Mouse (Mus musculus) midbrain, embryonic 10.5 days (tissue): ENCODE results near the gene Slc2a13. TPM values are rescaled to one million over a fixed set of nuclear protein-coding genes. Genes with fewer than 3 reads are reported as not detected.

Source experiments
- DNase-seq: peaks from one replicate; pipeline ENCODE4 v3.0.0-alpha.2; 2017; ENCODE audit warnings: low spot score
- H3K27ac ChIP-seq: fragments of 300-500 bp; sonication (generic); replicated peaks from 2 replicates; pipeline ENCODE4 v1.5.1; 2016; ENCODE audit warnings: mild to moderate bottlenecking
- H3K27me3 ChIP-seq: fragments of 300-500 bp; sonication (generic); 2 replicates; pipeline ENCODE4 v1.6.1; 2016; ENCODE audit warnings: low read depth, mild to moderate bottlenecking; ENCODE audit not compliant: poor library complexity, severe bottlenecking
- H3K36me3 ChIP-seq: fragments of 300-500 bp; sonication (generic); 2 replicates; pipeline ENCODE4 v1.6.1; 2016; ENCODE audit warnings: mild to moderate bottlenecking, moderate library complexity
- H3K4me1 ChIP-seq: fragments of 300-500 bp; sonication (generic); 2 replicates; pipeline ENCODE4 v1.6.1; 2016
- H3K4me3 ChIP-seq: fragments of 300-500 bp; sonication (generic); 2 replicates; pipeline ENCODE4 v1.5.1; 2016; ENCODE audit warnings: mild to moderate bottlenecking, moderate library complexity
- H3K9me3 ChIP-seq: fragments of 300-500 bp; sonication (generic); replicated peaks from 2 replicates; pipeline ENCODE4 v1.6.1; 2016; ENCODE audit warnings: mild to moderate bottlenecking
- whole genome bisulfite sequencing: fragments of 180-500 bp; shearing (Covaris S2); methylation state at CpG from one replicate; pipeline ENCODE4 v1.1.7; 2016; 5-methylcytosine and 5-hydroxymethylcytosine counted together
- polyA plus RNA-seq: library from polyadenylated mRNA; unstranded; fragments of >200 nt; fragmentation: Nextera tagmentation; extraction: Ambion mirVana; gene quantifications from 2 replicates; pipeline ENCODE4 v1.2.1, GENCODE M21; 2016

Slc2a13 gene
- 0.59 and 0.92 TPM in 2 replicates for polyA plus RNA-seq

DNA sequence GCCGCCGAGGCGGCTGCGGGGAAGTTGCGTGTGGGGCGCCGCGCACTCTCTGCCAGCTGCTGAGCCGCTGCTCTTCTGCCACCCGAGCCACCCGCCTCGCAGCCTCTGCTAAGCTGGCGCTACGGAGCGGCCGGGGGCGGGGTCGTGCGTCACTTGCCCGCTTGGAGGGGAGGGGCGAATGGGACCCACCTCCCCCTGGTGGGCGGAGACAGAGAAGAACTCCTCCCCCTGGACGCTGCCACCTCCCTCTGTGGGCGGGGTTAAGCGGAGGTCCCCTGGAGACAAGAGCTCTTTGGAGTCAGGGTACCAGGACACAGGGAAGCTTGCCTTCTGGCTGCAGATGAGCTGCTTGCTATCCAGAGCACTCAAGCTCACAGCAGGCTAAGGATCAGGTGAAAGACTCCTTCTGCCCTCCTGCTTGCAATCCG lies at the start of gene Slc2a13:
Gene Slc2a13, minus strand, starts transcription at position 151 of the 428 bp plus-strand sequence.
- Histone ChIP-seq H3K4me3 (peak within 1 kb of the TSS; percentile 81), H3K27me3 (peaks cover 28% of the 10 kb centered on the region), H3K4me1 (peaks cover 28% of the 10 kb centered on the region), H3K9me3 (no peaks in the 10 kb centered on the region), H3K27ac (peak within 1 kb of the TSS; percentile 88), H3K36me3 (no peaks in the 10 kb centered on the region)
- peak; percentile 95 for DNase-seq
- WGBS = 2% methylated on average over 26 of the region's 26 CpGs

DNA sequence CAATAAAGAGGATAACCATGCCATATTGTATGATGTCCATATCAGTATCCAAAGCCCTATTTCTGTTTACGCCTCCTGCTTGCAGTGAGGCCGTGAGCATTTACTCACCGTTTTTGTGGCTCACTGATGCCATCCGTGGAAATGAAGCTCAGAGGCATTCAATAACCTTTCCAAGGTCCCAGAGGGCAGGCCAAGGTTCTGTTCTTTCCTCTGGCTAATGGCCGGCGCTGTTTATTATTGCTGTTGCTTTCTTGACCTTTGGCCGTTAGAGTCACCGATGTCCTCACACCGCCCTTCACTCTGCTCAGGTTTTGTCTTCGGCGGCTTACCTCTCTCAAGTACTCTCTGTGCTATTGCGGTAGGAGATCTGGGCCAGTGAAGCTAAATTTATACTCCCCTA lies 43.0 kb upstream of the Slc2a13 start:
- H3K9me3 ChIP-seq = no peaks in the 10 kb centered on the region
- no peak overlapping the region for H3K27ac ChIP-seq
- H3K4me1 ChIP-seq = no peaks in the 10 kb centered on the region
- no peak for DNase-seq
- 86% methylated on average over 12 of the region's 12 CpGs for WGBS
- H3K4me3 ChIP-seq = no peak overlapping the region
- H3K36me3 ChIP-seq = no peaks in the 10 kb centered on the region
- no peaks in the 10 kb centered on the region for H3K27me3 ChIP-seq

- no peaks in the 10 kb centered on the region for H3K36me3 ChIP-seq
- no peaks in the 10 kb centered on the region for H3K27me3 ChIP-seq
- H3K9me3 ChIP-seq = no peaks in the 10 kb centered on the region
- no peak overlapping the region for H3K4me3 ChIP-seq
- WGBS = 96% methylated on average over 4 of the region's 4 CpGs
- no peak for DNase-seq
- H3K27ac ChIP-seq = no peak overlapping the region
- no peaks in the 10 kb centered on the region for H3K4me1 ChIP-seq
Measured at GRCm38 (mm10) chr15:91615532-91615931, 42.5 kb upstream of the Slc2a13 start.

- Histone ChIP-seq H3K27ac (no peak overlapping the region), H3K4me1 (no peaks in the 10 kb centered on the region), H3K9me3 (no peaks in the 10 kb centered on the region), H3K27me3 (no peaks in the 10 kb centered on the region), H3K4me3 (no peak overlapping the region), H3K36me3 (no peaks in the 10 kb centered on the region)
- DNase-seq = no peak
- 95% methylated on average over 11 of the region's 11 CpGs for WGBS
Measured at GRCm38 (mm10) chr15:91613981-91614665, 41.1 kb upstream of the Slc2a13 start.

- Histone ChIP-seq H3K36me3 (no peaks in the 10 kb centered on the region), H3K27ac (no peak overlapping the region), H3K4me1 (no peaks in the 10 kb centered on the region), H3K9me3 (no peaks in the 10 kb centered on the region), H3K4me3 (no peak overlapping the region), H3K27me3 (no peaks in the 10 kb centered on the region)
- 33% methylated on average over 8 of the region's 8 CpGs for WGBS
- peak; percentile 45 for DNase-seq
Measured at GRCm38 (mm10) chr15:91609713-91610112, 36.7 kb upstream of the Slc2a13 start.

DNA sequence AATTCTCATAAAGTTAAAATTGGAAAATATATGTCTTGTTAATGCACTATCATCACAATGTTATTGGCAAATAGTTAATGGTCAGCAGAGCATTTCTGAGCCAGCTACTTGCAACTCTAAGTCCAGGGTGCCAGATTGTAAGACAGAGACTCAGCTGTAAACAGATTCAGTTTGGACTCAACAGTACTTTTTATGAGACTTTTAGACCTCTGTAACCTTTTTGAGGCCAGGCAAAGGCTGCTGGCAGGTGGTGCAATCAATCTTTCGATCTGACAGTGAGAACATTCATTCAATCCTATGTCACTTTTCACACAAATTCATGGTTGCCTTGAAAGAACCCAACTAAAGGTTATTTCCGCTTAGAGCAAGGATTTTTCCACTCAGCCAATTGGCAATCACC lies 35.8 kb upstream of the Slc2a13 start:
- Histone ChIP-seq H3K9me3 (no peaks in the 10 kb centered on the region), H3K27ac (no peak overlapping the region), H3K36me3 (no peaks in the 10 kb centered on the region), H3K27me3 (no peaks in the 10 kb centered on the region), H3K4me1 (no peaks in the 10 kb centered on the region), H3K4me3 (no peak overlapping the region)
- 85% methylated on average over 2 of the region's 2 CpGs for WGBS
- DNase-seq = no peak

DNA sequence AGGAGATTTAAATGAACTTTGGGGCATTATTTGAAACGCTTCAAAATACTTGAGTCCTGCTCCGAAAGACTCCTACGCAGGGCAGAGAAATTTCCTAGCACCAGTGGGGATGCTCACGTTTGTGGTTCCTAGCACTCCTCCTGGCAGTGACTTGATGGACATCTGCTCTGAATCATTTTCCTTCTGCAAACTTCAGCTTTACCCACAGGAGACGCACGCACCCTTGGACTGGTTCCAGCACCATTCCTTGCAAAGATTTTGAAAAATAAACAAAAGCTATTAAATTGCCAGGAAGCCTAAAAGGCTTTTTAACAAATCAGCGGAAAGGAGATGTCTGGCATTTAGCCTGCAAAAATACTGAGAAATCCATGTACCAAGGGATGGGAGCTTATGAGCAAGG lies 28.1 kb upstream of the Slc2a13 start:
- no peak for DNase-seq
- Histone ChIP-seq H3K27me3 (no peaks in the 10 kb centered on the region), H3K4me1 (no peaks in the 10 kb centered on the region), H3K27ac (no peak overlapping the region), H3K9me3 (no peaks in the 10 kb centered on the region), H3K4me3 (no peak overlapping the region), H3K36me3 (no peaks in the 10 kb centered on the region)
- 81% methylated on average over 7 of the region's 7 CpGs for WGBS

- DNase-seq = no peak
- 87% methylated on average over 5 of the region's 5 CpGs for WGBS
- Histone ChIP-seq H3K9me3 (no peaks in the 10 kb centered on the region), H3K27ac (no peak overlapping the region), H3K36me3 (no peaks in the 10 kb centered on the region), H3K27me3 (no peaks in the 10 kb centered on the region), H3K4me1 (no peaks in the 10 kb centered on the region), H3K4me3 (no peak overlapping the region)
Measured at GRCm38 (mm10) chr15:91597290-91597689, 24.2 kb upstream of the Slc2a13 start.

DNA sequence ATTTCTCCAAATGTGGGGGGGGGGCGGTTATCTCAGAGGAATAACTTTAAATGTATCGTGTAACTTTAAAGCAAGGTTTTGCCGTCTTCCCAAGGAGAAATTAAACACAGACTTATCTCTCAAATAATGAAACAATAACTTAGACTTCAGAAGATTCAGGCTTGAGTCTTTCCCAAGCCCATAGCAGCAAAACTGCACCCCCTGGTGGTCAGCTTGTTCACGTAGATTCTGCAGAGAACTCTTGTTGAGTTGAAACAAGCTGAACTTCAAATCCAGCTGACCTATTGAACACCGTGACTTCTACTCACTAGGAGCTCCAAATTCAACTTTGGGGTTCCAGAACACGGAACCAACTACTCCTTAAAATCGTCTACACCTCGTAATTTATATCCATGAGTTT lies 1.4 kb upstream of the Slc2a13 start:
- peaks cover 28% of the 10 kb centered on the region for H3K4me1 ChIP-seq
- H3K27me3 ChIP-seq = peaks cover 26% of the 10 kb centered on the region
- peak; percentile 69 for DNase-seq
- 35% methylated on average over 8 of the region's 8 CpGs for WGBS
- H3K36me3 ChIP-seq = no peaks in the 10 kb centered on the region
- no peaks in the 10 kb centered on the region for H3K9me3 ChIP-seq
- H3K4me3 ChIP-seq = no peak overlapping the region
- H3K27ac ChIP-seq = no peak overlapping the region

DNA sequence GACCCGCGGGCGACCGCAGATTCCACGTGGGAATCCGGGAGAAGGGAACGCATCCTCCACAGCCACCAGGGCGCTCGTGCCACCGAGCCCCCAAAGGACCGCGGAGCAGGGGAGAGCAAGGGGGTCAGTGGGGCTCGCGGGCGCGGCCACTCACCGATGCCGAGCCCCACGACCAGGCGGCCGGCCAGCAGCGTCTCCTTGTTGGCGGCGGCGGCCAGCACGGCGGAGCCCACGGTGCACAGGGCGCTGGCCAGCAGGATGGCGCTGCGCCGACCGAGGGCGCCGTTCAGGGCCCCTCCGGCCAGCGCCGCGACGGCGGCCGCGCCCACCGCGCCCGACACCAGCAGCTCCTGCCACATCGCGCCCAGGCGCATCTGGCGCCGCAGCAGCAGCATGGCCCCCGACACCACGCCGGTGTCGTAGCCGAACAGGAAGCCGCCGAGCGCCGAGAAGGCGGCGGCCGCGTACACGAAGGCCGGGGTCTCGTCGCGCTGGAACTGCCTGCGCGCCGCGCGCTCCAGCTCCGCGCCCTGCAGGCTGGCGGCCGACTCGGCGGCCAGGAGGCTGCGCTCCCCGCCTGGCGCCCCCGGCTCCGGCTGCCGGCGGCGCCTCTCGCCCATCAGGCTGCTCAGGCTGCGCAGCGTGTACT lies 516 bp downstream of the Slc2a13 start:
- Histone ChIP-seq H3K4me1 (peaks cover 28% of the 10 kb centered on the region), H3K9me3 (no peaks in the 10 kb centered on the region), H3K36me3 (no peaks in the 10 kb centered on the region), H3K27ac (peak overlapping the region; percentile 88), H3K27me3 (peaks cover 28% of the 10 kb centered on the region), H3K4me3 (peak overlapping the region; percentile 81)
- WGBS = under 1% methylated on average over 84 of the region's 91 CpGs
- DNase-seq = no peak

- no peak for DNase-seq
- 10% methylated on average over 8 of the region's 8 CpGs for WGBS
- Histone ChIP-seq H3K4me3 (peak overlapping the region; percentile 81), H3K27ac (peak overlapping the region; percentile 88), H3K4me1 (peaks cover 28% of the 10 kb centered on the region), H3K36me3 (no peaks in the 10 kb centered on the region), H3K9me3 (no peaks in the 10 kb centered on the region), H3K27me3 (peaks cover 28% of the 10 kb centered on the region)
Measured at GRCm38 (mm10) chr15:91571981-91572380, 1.1 kb downstream of the Slc2a13 start.

DNA sequence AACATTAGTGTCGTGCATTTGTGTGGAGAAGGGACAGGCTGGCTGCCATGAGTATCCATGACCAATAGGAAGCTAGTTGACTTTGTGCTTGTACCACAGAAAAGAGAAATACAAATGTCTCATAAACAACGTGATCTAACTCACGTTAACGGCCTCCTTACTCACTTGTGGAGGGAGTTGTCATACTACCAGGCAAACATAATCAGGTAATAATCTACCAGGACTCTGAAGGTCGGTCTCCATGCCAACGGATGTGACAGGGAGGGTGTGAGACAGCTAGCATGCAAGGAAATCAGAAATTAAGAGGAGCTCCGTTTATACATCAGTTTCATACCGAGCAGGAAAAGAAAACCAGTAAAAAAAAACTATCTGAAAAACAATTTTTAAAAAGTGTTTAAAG lies 6.3 kb downstream of the Slc2a13 start:
- H3K4me3 ChIP-seq = no peak overlapping the region
- WGBS = 88% methylated on average over 8 of the region's 8 CpGs
- no peaks in the 10 kb centered on the region for H3K36me3 ChIP-seq
- DNase-seq = no peak
- no peaks in the 10 kb centered on the region for H3K9me3 ChIP-seq
- H3K27me3 ChIP-seq = peaks cover 21% of the 10 kb centered on the region
- peaks cover 10% of the 10 kb centered on the region for H3K4me1 ChIP-seq
- no peak overlapping the region for H3K27ac ChIP-seq

DNA sequence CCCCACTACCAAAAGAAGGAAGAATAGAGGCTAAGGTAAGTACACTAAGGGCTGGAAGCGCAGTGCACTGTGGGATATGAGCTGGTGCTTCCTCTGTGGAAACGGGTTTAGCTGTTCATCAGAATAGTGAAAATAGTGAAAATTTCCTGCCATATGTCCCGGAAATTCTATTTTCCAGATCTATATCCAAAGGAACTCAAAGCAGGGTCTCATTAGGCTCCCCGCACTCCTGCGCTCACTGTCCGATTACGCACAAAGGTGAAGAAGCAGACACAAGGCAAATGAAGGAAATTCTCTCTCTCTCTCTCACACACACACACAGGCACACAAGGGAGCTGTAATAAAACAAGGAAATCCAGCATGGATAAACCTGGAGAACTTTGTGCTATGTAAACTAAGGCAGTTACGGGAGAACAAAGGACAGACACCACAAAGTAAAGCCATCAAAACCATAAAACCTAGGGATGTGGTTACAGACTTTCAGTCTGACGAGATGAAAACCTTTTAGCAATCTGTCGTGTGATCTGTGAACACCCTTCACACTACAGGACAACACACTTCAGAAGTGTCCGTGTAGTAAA lies 7.9 kb downstream of the Slc2a13 start:
- H3K36me3 ChIP-seq = no peaks in the 10 kb centered on the region
- no peaks in the 10 kb centered on the region for H3K4me1 ChIP-seq
- peaks cover 5% of the 10 kb centered on the region; the same call in 1 of the 2 replicates for H3K27me3 ChIP-seq
- no peak overlapping the region for H3K4me3 ChIP-seq
- no peak overlapping the region for H3K27ac ChIP-seq
- no peak for DNase-seq
- WGBS = 92% methylated on average over 11 of the region's 11 CpGs
- no peaks in the 10 kb centered on the region for H3K9me3 ChIP-seq
